Mouse (Mus musculus): ENCODE results near the gene Bpifb9b. TPM values are rescaled to one million over a fixed set of nuclear protein-coding genes. Genes with fewer than 3 reads are reported as not detected.

Gene Bpifb9b
- total RNA-seq, 1 experiment = not detected

GRCm38 (mm10) chr2:154326852-154327251, 19.8 kb downstream of the Bpifb9b start:
- no peak for DNase-seq (ENCODE audit: low read depth, low spot score)
- H3K4me3 ChIP-seq (ENCODE audit: insufficient read depth in 1 of 2, low read depth in 1 of 2, low read length in 2 of 2, poor library complexity in 1 of 2, severe bottlenecking in 1 of 2) = no peak overlapping the region
- H3K9me3 ChIP-seq (ENCODE audit: control insufficient read depth, insufficient read depth, low read depth, low read length) = no peaks in the 10 kb centered on the region
- H3K36me3 ChIP-seq (ENCODE audit: control insufficient read depth, insufficient read depth, low read length, poor library complexity, severe bottlenecking) = no peaks in the 10 kb centered on the region
- H3K27ac ChIP-seq (ENCODE audit: insufficient read depth, low read depth, low read length, poor library complexity, severe bottlenecking) = no peak overlapping the region
- TF ChIP-seq ZNF384 (IDR thresholded peaks at IDR 0.05; ENCODE audit: low read depth, low read length) (no peak), MAFK (IDR thresholded peaks at IDR 0.05; ENCODE audit: insufficient read depth, low read depth, low read length) (no peak), HCFC1 (IDR thresholded peaks at IDR 0.05; ENCODE audit: borderline replicate concordance, insufficient read depth, low read length) (no peak), ZC3H11A (IDR thresholded peaks at IDR 0.05; ENCODE audit: borderline replicate concordance, low read depth, low read length) (no peak), CHD2 (IDR thresholded peaks at IDR 0.05; ENCODE audit: low read depth, low read length) (no peak)
- no peak overlapping the region for H3K9ac ChIP-seq (ENCODE audit: insufficient read depth, low read depth, low read length, poor library complexity, severe bottlenecking)
- H3K4me1 ChIP-seq (ENCODE audit: control insufficient read depth in 2 of 2, insufficient read depth in 2 of 2, low read length in 2 of 2, poor library complexity in 1 of 2) = 0 out of 4 replicates have a peak, but pooled peaks cover 0 to 2% of the 10 kb centered on the region in 2 experiments
- in situ Hi-C loops (cut with MboI; ENCODE audit: low sequenced_read_pairs in 2 of 2, unreplicated experiment in 2 of 2) = no loop called here

- TF ChIP-seq HCFC1 (IDR thresholded peaks at IDR 0.05; ENCODE audit: borderline replicate concordance, insufficient read depth, low read length) = no peak
- TF ChIP-seq ZC3H11A (IDR thresholded peaks at IDR 0.05; ENCODE audit: borderline replicate concordance, low read depth, low read length) = no peak
- no peak for TF ChIP-seq ZNF384 (IDR thresholded peaks at IDR 0.05; ENCODE audit: low read depth, low read length)
- no peak for TF ChIP-seq MAFK (IDR thresholded peaks at IDR 0.05; ENCODE audit: insufficient read depth, low read depth, low read length)
- no peak for TF ChIP-seq CHD2 (IDR thresholded peaks at IDR 0.05; ENCODE audit: low read depth, low read length)
- peak overlapping the region; percentile 93 for H3K27ac ChIP-seq (ENCODE audit: insufficient read depth, low read depth, low read length, poor library complexity, severe bottlenecking)
- peaks cover 14 to 16% of the 10 kb centered on the region in 2 experiments for H3K4me1 ChIP-seq (ENCODE audit: control insufficient read depth in 2 of 2, insufficient read depth in 2 of 2, low read length in 2 of 2, poor library complexity in 1 of 2)
Observed at GRCm38 (mm10) chr2:154335572-154335971, 28.5 kb downstream of the Bpifb9b start.

GRCm38 (mm10) chr2:154338161-154338560, 31.1 kb downstream of the Bpifb9b start:
- no peak overlapping the region for H3K4me3 ChIP-seq (ENCODE audit: insufficient read depth in 1 of 2, low read depth in 1 of 2, low read length in 2 of 2, poor library complexity in 1 of 2, severe bottlenecking in 1 of 2)
- TF ChIP-seq CHD2 (IDR thresholded peaks at IDR 0.05; ENCODE audit: low read depth, low read length) (0 out of 2 replicates have a peak, but pooled peaks have one; percentile 35), ZC3H11A (IDR thresholded peaks at IDR 0.05; ENCODE audit: borderline replicate concordance, low read depth, low read length) (no peak), ZNF384 (IDR thresholded peaks at IDR 0.05; ENCODE audit: low read depth, low read length) (peak; percentile 97), MAFK (IDR thresholded peaks at IDR 0.05; ENCODE audit: insufficient read depth, low read depth, low read length) (peak; percentile 97)
- H3K9ac ChIP-seq (ENCODE audit: insufficient read depth, low read depth, low read length, poor library complexity, severe bottlenecking) = no peak overlapping the region; the same call in 1 of the 2 replicates
- H3K4me1 ChIP-seq (ENCODE audit: control insufficient read depth in 2 of 2, insufficient read depth in 2 of 2, low read length in 2 of 2, poor library complexity in 1 of 2) = peaks cover 14% of the 10 kb centered on the region in 2 experiments
- H3K27ac ChIP-seq (ENCODE audit: insufficient read depth, low read depth, low read length, poor library complexity, severe bottlenecking) = peak overlapping the region; percentile 97; the same call in 1 of the 2 replicates
- no peaks in the 10 kb centered on the region for H3K9me3 ChIP-seq (ENCODE audit: control insufficient read depth, insufficient read depth, low read depth, low read length)
- in situ Hi-C loops (cut with MboI; ENCODE audit: low sequenced_read_pairs in 2 of 2, unreplicated experiment in 2 of 2) = no loop called here
- H3K36me3 ChIP-seq (ENCODE audit: control insufficient read depth, insufficient read depth, low read length, poor library complexity, severe bottlenecking) = no peaks in the 10 kb centered on the region
- DNase-seq (ENCODE audit: low read depth, low spot score) = peak; percentile 39

More at GRCm38 (mm10) chr2:154335572-154335971, 28.5 kb downstream of the Bpifb9b start:
- Histone ChIP-seq H3K9ac (ENCODE audit: insufficient read depth, low read depth, low read length, poor library complexity, severe bottlenecking) (peak overlapping the region; percentile 54), H3K4me3 (ENCODE audit: insufficient read depth in 1 of 2, low read depth in 1 of 2, low read length in 2 of 2, poor library complexity in 1 of 2, severe bottlenecking in 1 of 2) (no peak overlapping the region), H3K9me3 (ENCODE audit: control insufficient read depth, insufficient read depth, low read depth, low read length) (no peaks in the 10 kb centered on the region), H3K36me3 (ENCODE audit: control insufficient read depth, insufficient read depth, low read length, poor library complexity, severe bottlenecking) (no peaks in the 10 kb centered on the region)
- in situ Hi-C loops (cut with MboI; ENCODE audit: low sequenced_read_pairs in 2 of 2, unreplicated experiment in 2 of 2) = no loop called here
- no peak for DNase-seq (ENCODE audit: low read depth, low spot score)

GRCm38 (mm10) chr2:154339356-154339755, 32.3 kb downstream of the Bpifb9b start:
- H3K36me3 ChIP-seq (ENCODE audit: control insufficient read depth, insufficient read depth, low read length, poor library complexity, severe bottlenecking) = peaks cover 3% of the 10 kb centered on the region; the same call in 1 of the 2 replicates
- H3K4me3 ChIP-seq (ENCODE audit: insufficient read depth in 1 of 2, low read depth in 1 of 2, low read length in 2 of 2, poor library complexity in 1 of 2, severe bottlenecking in 1 of 2) = no peak overlapping the region
- peak overlapping the region; percentile 97 for H3K27ac ChIP-seq (ENCODE audit: insufficient read depth, low read depth, low read length, poor library complexity, severe bottlenecking)
- no peak for TF ChIP-seq HCFC1 (IDR thresholded peaks at IDR 0.05; ENCODE audit: borderline replicate concordance, insufficient read depth, low read length)
- TF ChIP-seq ZC3H11A (IDR thresholded peaks at IDR 0.05; ENCODE audit: borderline replicate concordance, low read depth, low read length) = no peak
- no peak for TF ChIP-seq MAFK (IDR thresholded peaks at IDR 0.05; ENCODE audit: insufficient read depth, low read depth, low read length)
- TF ChIP-seq ZNF384 (IDR thresholded peaks at IDR 0.05; ENCODE audit: low read depth, low read length) = no peak
- TF ChIP-seq CHD2 (IDR thresholded peaks at IDR 0.05; ENCODE audit: low read depth, low read length) = no peak
- in situ Hi-C loops (cut with MboI; ENCODE audit: low sequenced_read_pairs in 2 of 2, unreplicated experiment in 2 of 2) = no loop called here
- no peaks in the 10 kb centered on the region for H3K9me3 ChIP-seq (ENCODE audit: control insufficient read depth, insufficient read depth, low read depth, low read length)
- no peak for DNase-seq (ENCODE audit: low read depth, low spot score)
- H3K9ac ChIP-seq (ENCODE audit: insufficient read depth, low read depth, low read length, poor library complexity, severe bottlenecking) = peak overlapping the region; percentile 55; the same call in 1 of the 2 replicates
- H3K4me1 ChIP-seq (ENCODE audit: control insufficient read depth in 2 of 2, insufficient read depth in 2 of 2, low read length in 2 of 2, poor library complexity in 1 of 2) = peaks cover 12 to 14% of the 10 kb centered on the region in 2 experiments

Measured in ES-E14 (cell line).